Mouse (Mus musculus): ENCODE results near the gene Depdc1b. TPM values are rescaled to one million over a fixed set of nuclear protein-coding genes. Genes with fewer than 3 reads are reported as not detected.

Gene Depdc1b
- polyA plus RNA-seq, 1 experiment from 2014 or later = 12.3 TPM

DNA sequence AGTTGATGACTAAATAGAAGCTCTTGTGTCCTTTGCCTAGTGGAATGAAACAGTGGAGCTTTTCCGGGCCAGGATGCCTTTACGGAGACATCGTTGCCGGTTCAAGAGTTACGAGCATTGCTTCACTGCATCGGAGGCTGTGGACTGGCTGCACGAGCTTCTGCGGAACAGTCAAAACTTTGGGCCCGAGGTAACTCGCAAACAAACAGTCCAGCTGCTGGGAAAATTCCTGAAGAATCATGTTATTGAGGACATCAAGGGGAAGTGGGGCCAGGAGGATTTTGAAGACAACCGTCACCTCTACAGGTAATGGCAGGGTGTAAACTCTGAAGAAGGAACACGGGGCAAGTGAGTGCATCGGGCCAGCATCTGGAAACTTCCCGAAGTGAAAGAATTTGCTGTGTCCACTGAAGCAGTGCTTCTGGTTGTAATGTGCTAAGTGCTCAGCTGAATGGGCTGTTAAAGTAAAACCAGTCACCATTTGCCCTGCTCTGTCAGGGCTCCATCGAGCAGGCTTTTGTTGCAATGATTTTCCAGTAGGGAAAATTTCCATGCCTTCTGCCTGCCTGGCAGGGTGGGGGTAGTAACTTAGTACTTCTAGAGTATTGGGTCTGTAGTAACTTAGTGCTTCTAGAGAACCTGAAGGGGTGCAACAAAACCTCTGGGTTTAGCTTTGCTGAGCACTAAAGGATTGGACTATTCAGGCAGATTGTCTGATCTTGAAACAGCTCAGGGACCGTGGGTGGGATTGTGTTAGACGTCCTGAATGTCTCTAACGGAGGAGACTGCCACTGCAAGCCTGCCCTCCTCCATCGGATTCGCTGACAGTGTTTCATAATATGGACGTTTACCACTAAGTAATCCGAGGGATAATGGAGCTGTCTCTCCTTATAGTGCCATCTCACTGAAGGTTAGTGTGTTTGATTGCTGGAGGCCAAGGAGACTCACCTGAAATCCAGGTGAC lies 8.0 kb downstream of the Depdc1b start:
- H3K4me2 ChIP-seq (ENCODE audit: low read depth) = no peak overlapping the region
- H3K36me3 ChIP-seq (ENCODE audit: control insufficient read depth, insufficient read depth, low read length) = 0 out of 2 replicates have a peak, but pooled peaks cover 2% of the 10 kb centered on the region
- no peak overlapping the region for H3K27ac ChIP-seq (ENCODE audit: low read depth, low read length)
- no peak overlapping the region for H3K9ac ChIP-seq (ENCODE audit: low read length)
- no peak overlapping the region for H3K4me3 ChIP-seq (ENCODE audit: low read depth, low read length)
- ATAC-seq (ENCODE audit: insufficient read depth, low FRiP score, low TSS enrichment) = no peak
- no peak for DNase-seq (ENCODE audit: low spot score)
- H3K9me3 ChIP-seq (ENCODE audit: control insufficient read depth, low read length) = no peaks in the 10 kb centered on the region
- no peaks in the 10 kb centered on the region for H3K4me1 ChIP-seq (ENCODE audit: control insufficient read depth, insufficient read depth, low read length)
- 89% methylated on average over 22 of the region's 22 CpGs for WGBS
- H3K27me3 ChIP-seq (ENCODE audit: control insufficient read depth, insufficient read depth, low read length) = no peaks in the 10 kb centered on the region

DNA sequence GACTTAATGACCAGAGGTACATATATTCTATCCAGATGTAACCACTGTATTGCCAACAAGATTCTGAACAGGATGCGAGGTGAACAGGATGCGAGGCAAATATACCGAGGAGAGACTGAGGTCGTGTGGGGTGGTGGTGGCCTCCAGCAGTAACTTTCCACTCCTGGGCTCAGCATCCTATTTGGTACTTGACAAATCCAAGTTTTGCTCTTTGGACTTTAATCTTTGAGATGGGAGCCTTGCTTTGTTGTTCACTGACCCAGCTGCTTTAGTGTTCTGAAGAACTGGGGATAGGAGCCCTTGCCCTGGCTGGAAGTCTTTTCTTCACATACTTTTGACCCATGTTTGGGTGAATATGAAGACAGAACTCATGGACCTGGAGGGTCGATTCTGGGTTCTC lies 9.7 kb downstream of the Depdc1b start:
- H3K4me3 ChIP-seq (ENCODE audit: low read depth, low read length) = no peak overlapping the region
- 92% methylated on average over 5 of the region's 5 CpGs for WGBS
- H3K27me3 ChIP-seq (ENCODE audit: control insufficient read depth, insufficient read depth, low read length) = no peaks in the 10 kb centered on the region
- no peaks in the 10 kb centered on the region for H3K4me1 ChIP-seq (ENCODE audit: control insufficient read depth, insufficient read depth, low read length)
- 0 out of 2 replicates have a peak, but pooled peaks cover 2% of the 10 kb centered on the region for H3K36me3 ChIP-seq (ENCODE audit: control insufficient read depth, insufficient read depth, low read length)
- H3K4me2 ChIP-seq (ENCODE audit: low read depth) = no peak overlapping the region
- ATAC-seq (ENCODE audit: insufficient read depth, low FRiP score, low TSS enrichment) (no peak), DNase-seq (ENCODE audit: low spot score) (no peak)
- no peak overlapping the region for H3K27ac ChIP-seq (ENCODE audit: low read depth, low read length)
- no peak overlapping the region for H3K9ac ChIP-seq (ENCODE audit: low read length)
- H3K9me3 ChIP-seq (ENCODE audit: control insufficient read depth, low read length) = no peaks in the 10 kb centered on the region

DNA sequence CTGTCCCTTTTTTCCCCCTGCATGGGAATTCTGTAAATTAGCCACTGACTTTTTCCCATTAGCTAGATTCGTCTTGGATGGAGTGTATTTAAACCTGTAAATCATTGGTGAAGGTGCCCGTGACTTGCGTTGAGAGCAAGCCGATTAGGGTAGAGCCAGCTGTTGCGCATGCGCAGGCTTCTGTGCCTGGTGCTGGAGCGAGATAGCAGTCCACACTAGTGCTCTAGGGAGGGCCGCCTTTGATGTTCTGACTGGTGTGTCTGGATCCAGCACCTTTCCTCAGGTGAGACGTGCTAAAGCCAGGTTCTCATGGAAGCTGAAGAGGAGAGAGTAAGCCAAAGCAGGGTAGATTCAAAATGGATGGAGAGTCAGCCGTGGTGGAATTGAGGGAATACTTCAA lies 10.2 kb downstream of the Depdc1b start:
- no peak overlapping the region for H3K9ac ChIP-seq (ENCODE audit: low read length)
- DNase-seq (ENCODE audit: low spot score) (no peak), ATAC-seq (ENCODE audit: insufficient read depth, low FRiP score, low TSS enrichment) (no peak)
- H3K4me1 ChIP-seq (ENCODE audit: control insufficient read depth, insufficient read depth, low read length) = no peaks in the 10 kb centered on the region
- no peaks in the 10 kb centered on the region for H3K27me3 ChIP-seq (ENCODE audit: control insufficient read depth, insufficient read depth, low read length)
- no peak overlapping the region for H3K4me3 ChIP-seq (ENCODE audit: low read depth, low read length)
- no peaks in the 10 kb centered on the region for H3K9me3 ChIP-seq (ENCODE audit: control insufficient read depth, low read length)
- no peak overlapping the region for H3K27ac ChIP-seq (ENCODE audit: low read depth, low read length)
- 94% methylated on average over 10 of the region's 10 CpGs for WGBS
- H3K36me3 ChIP-seq (ENCODE audit: control insufficient read depth, insufficient read depth, low read length) = 0 out of 2 replicates have a peak, but pooled peaks cover 2% of the 10 kb centered on the region
- no peak overlapping the region for H3K4me2 ChIP-seq (ENCODE audit: low read depth)

DNA sequence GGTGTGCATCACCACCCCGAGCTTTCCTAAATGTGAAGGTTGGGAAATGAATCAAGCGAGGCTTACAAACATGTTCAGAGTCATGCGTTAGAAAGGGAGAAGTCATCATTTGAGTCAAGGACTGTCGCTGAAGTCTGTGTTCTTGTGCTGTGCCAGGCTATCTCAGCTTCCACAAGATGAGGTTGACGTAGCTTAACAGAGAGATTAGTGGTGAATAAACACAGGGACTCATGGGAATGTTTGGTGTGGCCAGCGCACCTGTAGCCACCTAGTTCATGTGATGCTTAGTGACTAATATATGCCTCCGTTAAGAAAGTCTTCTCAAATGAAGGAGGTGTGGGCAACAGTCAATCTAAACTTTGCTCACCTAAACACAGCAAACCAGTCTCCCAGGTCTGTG lies 10.9 kb downstream of the Depdc1b start:
- DNase-seq (ENCODE audit: low spot score) (no peak), ATAC-seq (ENCODE audit: insufficient read depth, low FRiP score, low TSS enrichment) (no peak)
- Histone ChIP-seq H3K4me1 (ENCODE audit: control insufficient read depth, insufficient read depth, low read length) (no peaks in the 10 kb centered on the region), H3K27ac (ENCODE audit: low read depth, low read length) (no peak overlapping the region), H3K9me3 (ENCODE audit: control insufficient read depth, low read length) (no peaks in the 10 kb centered on the region), H3K9ac (ENCODE audit: low read length) (no peak overlapping the region), H3K27me3 (ENCODE audit: control insufficient read depth, insufficient read depth, low read length) (no peaks in the 10 kb centered on the region), H3K4me2 (ENCODE audit: low read depth) (no peak overlapping the region), H3K36me3 (ENCODE audit: control insufficient read depth, insufficient read depth, low read length) (0 out of 2 replicates have a peak, but pooled peaks cover 2% of the 10 kb centered on the region), H3K4me3 (ENCODE audit: low read depth, low read length) (no peak overlapping the region)
- 92% methylated on average over 7 of the region's 7 CpGs for WGBS

DNA sequence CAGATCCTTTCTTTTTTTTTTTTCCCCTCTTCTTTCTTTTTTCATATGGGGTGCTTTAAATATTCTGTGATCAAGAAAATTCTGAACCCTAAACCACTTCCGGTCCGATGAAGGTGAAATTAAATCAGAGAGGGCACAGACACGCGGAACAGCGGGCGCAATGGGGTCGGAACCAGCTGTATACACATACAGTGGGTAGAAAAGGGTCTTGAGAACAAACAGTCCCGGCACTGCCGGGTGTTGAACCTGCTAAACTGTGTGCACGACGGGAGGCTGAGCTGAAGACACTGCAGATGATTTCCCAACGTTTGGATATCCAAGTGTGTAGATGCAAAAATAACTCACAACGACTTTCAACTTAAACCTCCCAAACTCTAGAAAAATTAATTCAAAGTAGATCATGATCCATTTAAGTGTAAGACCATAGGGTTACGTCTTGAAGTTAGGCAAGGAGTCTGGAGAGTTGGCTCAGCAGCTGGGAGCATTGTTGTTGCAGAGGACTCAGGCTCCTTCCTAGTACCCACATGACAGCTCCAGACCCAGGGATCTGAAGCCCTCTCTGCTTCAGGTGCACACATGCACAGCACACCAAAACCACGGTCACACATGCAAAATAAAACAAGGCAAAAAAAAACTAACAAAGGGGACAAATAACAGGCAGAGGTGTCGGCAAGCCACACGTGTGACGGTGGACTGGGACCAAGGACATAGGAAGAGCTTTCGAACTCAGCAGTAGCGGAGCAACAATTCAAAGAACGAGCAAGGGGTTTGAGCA lies 12.5 kb downstream of the Depdc1b start:
- Histone ChIP-seq H3K27ac (ENCODE audit: low read depth, low read length) (no peak overlapping the region), H3K9me3 (ENCODE audit: control insufficient read depth, low read length) (no peaks in the 10 kb centered on the region), H3K4me2 (ENCODE audit: low read depth) (no peak overlapping the region), H3K27me3 (ENCODE audit: control insufficient read depth, insufficient read depth, low read length) (no peaks in the 10 kb centered on the region), H3K4me1 (ENCODE audit: control insufficient read depth, insufficient read depth, low read length) (no peaks in the 10 kb centered on the region), H3K9ac (ENCODE audit: low read length) (no peak overlapping the region), H3K4me3 (ENCODE audit: low read depth, low read length) (no peak overlapping the region), H3K36me3 (ENCODE audit: control insufficient read depth, insufficient read depth, low read length) (0 out of 2 replicates have a peak, but pooled peaks cover 2% of the 10 kb centered on the region)
- DNase-seq (ENCODE audit: low spot score) (no peak), ATAC-seq (ENCODE audit: insufficient read depth, low FRiP score, low TSS enrichment) (no peak)
- 87% methylated on average over 21 of the region's 21 CpGs for WGBS

DNA sequence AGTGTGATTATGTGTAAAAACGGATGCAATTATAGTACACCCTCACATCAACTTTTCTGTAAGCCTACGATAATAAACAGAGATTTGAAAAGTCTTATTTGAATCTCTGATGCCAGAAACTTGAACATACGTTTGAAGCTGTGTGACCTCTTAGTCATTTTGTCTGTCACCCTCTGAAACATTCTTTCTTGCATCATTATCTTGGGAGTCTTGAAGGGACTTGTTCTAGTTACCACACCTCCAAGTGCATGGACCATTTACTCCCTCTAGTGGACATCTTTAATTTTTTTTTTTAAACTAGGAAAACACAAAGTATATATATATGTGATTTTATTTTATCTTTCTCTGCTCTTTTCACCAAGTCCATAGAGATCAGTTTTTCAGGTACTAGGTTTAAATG lies 13.6 kb downstream of the Depdc1b start:
- Histone ChIP-seq H3K27me3 (ENCODE audit: control insufficient read depth, insufficient read depth, low read length) (no peaks in the 10 kb centered on the region), H3K4me3 (ENCODE audit: low read depth, low read length) (no peak overlapping the region), H3K9ac (ENCODE audit: low read length) (no peak overlapping the region), H3K27ac (ENCODE audit: low read depth, low read length) (no peak overlapping the region), H3K9me3 (ENCODE audit: control insufficient read depth, low read length) (no peaks in the 10 kb centered on the region), H3K4me1 (ENCODE audit: control insufficient read depth, insufficient read depth, low read length) (no peaks in the 10 kb centered on the region), H3K4me2 (ENCODE audit: low read depth) (no peak overlapping the region), H3K36me3 (ENCODE audit: control insufficient read depth, insufficient read depth, low read length) (0 out of 2 replicates have a peak, but pooled peaks cover 2% of the 10 kb centered on the region)
- no peak for ATAC-seq (ENCODE audit: insufficient read depth, low FRiP score, low TSS enrichment)
- no peak for DNase-seq (ENCODE audit: low spot score)
- WGBS = 77% methylated on average over 3 of the region's 3 CpGs

DNA sequence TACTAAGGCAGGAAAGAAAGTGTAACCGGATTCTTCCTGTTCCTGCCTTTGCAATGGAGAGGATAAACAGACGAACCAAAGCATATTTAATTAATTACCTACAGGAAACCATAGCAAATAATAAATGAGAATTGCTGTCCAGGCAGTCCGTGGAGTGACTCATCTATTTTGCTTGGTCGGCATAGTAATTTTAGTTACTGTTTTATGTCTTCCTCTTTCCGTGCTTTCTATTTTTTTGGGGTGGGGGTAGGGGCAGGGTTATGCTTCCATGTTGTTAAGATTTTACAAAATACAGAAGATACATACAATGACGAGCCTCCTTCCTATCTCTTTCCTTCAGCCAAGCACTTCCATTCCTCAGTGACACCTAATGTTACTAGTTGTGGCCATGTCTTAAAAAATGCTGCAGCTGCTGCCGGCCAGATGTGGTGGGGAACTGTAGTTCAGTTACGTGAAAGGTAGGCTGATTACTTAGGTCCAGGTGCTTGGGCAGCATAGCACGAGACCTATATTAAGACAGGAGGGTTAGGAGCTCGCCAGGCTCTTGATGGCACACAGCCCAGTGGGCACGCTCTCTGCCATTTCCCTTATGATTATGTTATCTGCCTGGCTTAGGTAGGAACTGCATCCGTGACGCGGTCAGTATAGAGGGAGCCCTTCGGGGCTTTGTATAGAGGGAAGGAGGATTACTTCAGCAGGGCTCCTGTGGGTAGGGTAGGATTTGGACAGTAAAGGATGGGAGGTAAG lies 19.3 kb downstream of the Depdc1b start:
- no peak overlapping the region for H3K27ac ChIP-seq (ENCODE audit: low read depth, low read length)
- WGBS = 90% methylated on average over 15 of the region's 15 CpGs

DNA sequence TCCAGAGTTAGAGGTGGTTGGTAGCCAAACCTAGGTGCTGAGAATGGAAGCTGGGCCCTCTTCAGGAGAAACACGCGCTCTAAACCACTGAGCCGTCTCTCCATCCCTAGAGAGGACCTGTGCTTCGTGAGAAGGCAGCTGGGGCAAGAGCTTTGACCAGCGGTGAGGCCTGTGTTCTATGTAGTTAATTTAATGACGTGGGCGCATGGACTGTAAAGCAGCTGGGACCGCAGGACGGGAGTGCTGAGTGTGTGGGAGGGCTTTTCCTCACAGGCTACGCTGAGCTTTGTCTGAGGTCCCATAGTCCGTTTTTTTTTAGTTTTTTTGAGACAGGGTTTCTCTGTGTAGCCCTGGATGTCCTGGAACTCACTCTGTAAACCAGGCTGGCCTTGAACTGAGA lies 20.1 kb downstream of the Depdc1b start:
- no peak overlapping the region for H3K27ac ChIP-seq (ENCODE audit: low read depth, low read length)
- no peaks in the 10 kb centered on the region for H3K4me1 ChIP-seq (ENCODE audit: control insufficient read depth, insufficient read depth, low read length)
- no peak for ATAC-seq (ENCODE audit: insufficient read depth, low FRiP score, low TSS enrichment)
- no peak for DNase-seq (ENCODE audit: low spot score)
- H3K9ac ChIP-seq (ENCODE audit: low read length) = no peak overlapping the region
- no peaks in the 10 kb centered on the region for H3K27me3 ChIP-seq (ENCODE audit: control insufficient read depth, insufficient read depth, low read length)
- H3K9me3 ChIP-seq (ENCODE audit: control insufficient read depth, low read length) = no peaks in the 10 kb centered on the region
- no peak overlapping the region for H3K4me2 ChIP-seq (ENCODE audit: low read depth)
- 88% methylated on average over 11 of the region's 11 CpGs for WGBS
- H3K36me3 ChIP-seq (ENCODE audit: control insufficient read depth, insufficient read depth, low read length) = no peaks in the 10 kb centered on the region
- no peak overlapping the region for H3K4me3 ChIP-seq (ENCODE audit: low read depth, low read length)

More for the DNA sequence above, 19.3 kb downstream of the Depdc1b start:
- H3K27me3 ChIP-seq (ENCODE audit: control insufficient read depth, insufficient read depth, low read length) = no peaks in the 10 kb centered on the region
- DNase-seq (ENCODE audit: low spot score) (no peak), ATAC-seq (ENCODE audit: insufficient read depth, low FRiP score, low TSS enrichment) (no peak)
- no peak overlapping the region for H3K4me3 ChIP-seq (ENCODE audit: low read depth, low read length)
- no peaks in the 10 kb centered on the region for H3K9me3 ChIP-seq (ENCODE audit: control insufficient read depth, low read length)
- no peak overlapping the region for H3K9ac ChIP-seq (ENCODE audit: low read length)
- no peaks in the 10 kb centered on the region for H3K4me1 ChIP-seq (ENCODE audit: control insufficient read depth, insufficient read depth, low read length)
- no peak overlapping the region for H3K4me2 ChIP-seq (ENCODE audit: low read depth)
- no peaks in the 10 kb centered on the region for H3K36me3 ChIP-seq (ENCODE audit: control insufficient read depth, insufficient read depth, low read length)
